Mouse (Mus musculus) heart, postnatal 0 days (tissue): ENCODE results near the gene Surf6.

ENCODE experiments used
- CTCF ChIP-seq: IDR thresholded peaks from 2 replicates; pipeline ENCODE4 v1.5.1; 2016; ENCODE audit warnings: antibody characterized with exemption, control low read depth, low read depth
- EP300 ChIP-seq: IDR thresholded peaks from 2 replicates; pipeline ENCODE4 v1.6.1; 2016; ENCODE audit warnings: antibody characterized with exemption, low read depth

DNA sequence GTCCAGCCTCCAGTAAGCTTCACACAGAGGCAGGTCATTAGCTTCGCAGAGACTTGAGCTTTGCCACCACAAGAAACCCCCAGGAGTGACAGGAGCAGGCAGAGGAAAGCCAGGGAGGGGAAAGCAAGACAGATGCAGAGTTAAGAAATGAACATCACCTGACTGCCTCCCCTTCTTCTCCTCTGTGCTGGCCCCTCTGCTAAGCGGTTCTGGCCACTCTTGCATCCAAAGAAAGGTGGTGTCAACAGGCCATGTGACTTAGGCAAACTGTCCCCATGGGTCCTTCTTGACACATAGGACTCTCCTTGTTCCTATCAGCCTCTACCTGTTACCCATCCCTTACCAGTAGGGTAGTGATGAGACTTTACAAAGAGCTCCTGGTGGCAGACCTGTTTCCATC is 3.3 kb upstream of the Surf6 start:
- no peak for TF ChIP-seq CTCF
- TF ChIP-seq EP300, result no peak
